Mouse (Mus musculus): ENCODE results near the gene Aldh16a1.
"Not testable (repeated sequence)": the region's sequence is repeated elsewhere in the genome, so short reads cannot be mapped to it uniquely, and the experiment has no call there.

Aldh16a1 gene

DNA sequence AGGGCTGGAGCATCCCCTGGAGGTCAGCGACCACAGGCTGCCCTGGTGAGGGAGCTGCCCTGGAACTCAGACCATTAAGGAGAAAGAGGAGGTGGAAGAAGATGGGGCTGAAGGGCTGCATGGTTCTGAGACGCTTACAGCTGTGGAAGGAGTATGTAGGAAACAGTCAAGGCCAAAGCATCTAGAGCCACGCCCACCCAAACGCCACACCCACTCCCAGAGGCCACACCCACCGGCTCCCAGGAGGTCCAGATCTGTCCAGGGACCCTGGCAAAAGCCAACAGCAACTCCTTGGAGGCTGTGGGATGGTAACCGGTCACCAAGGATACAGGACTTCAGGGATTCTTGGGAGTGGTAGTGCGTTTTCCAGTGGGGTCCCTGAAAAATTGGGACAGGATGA, 24.2 kb upstream of the Aldh16a1 start:
- no peak for DNase-seq

DNA sequence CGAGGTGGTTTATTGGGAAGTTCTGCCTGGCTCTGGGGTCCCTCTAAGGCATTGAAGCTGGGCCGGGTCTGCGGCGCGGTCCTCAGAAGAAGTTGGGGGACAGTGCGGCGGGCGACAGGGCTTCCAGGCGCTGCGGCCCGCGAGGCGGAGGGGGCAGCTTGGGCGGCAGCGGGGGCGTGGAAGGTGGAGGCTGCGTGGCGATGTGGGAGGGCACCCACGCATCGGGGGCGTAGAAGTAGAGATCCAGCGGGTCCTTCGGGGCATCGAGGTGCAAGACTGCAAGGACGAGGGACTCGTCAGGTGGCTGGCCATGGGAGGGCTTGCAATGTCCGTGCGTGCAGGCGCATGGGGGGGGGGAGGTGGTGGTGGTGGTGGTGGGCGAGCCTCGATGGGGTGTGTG, 22.0 kb upstream of the Aldh16a1 start:
- peak in 1 of 2 experiments; percentile 34 for DNase-seq

GRCm38 (mm10) chr7:45175929-45176328, 21.5 kb upstream of the Aldh16a1 start:
- no peak for DNase-seq

- DNase-seq = no peak
Measured at GRCm38 (mm10) chr7:45175398-45175797, 21.0 kb upstream of the Aldh16a1 start.

DNA sequence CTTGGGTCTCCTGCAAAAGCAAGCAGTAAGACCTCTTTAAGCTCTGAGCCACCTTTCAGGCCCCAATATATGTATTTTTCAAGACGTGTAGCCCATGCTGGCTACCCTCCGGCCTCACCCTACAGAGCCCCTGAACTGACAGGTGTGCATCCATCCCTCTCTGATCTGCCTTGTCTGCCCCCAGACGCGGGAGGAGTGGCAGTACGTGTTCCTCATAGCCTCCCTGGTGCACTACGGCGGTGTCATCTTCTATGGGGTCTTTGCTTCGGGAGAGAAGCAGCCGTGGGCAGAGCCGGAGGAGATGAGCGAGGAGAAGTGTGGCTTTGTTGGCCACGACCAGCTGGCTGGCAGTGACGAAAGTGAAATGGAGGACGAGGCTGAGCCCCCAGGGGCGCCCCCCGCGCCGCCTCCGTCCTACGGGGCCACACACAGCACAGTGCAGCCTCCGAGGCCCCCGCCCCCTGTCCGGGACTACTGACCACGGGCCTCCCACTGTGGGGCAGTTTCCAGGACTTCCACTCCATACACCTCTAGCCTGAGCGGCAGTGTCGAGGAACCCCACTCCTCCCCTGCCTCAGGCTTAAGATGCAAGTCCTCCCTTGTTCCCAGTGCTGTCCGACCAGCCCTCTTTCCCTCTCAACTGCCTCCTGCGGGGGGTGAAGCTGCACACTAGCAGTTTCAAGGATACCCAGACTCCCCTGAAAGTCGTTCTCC, 20.3 kb upstream of the Aldh16a1 start:
- no peak for DNase-seq

GRCm38 (mm10) chr7:45173772-45174171, 19.4 kb upstream of the Aldh16a1 start:
- DNase-seq = not testable (repeated sequence)

- DNase-seq = peak; percentile 51 to 58
Measured at GRCm38 (mm10) chr7:45172974-45173373, 18.6 kb upstream of the Aldh16a1 start.

GRCm38 (mm10) chr7:45169495-45169894, 15.1 kb upstream of the Aldh16a1 start:
- peak; percentile 73 to 76 for DNase-seq

GRCm38 (mm10) chr7:45168656-45169055, 14.3 kb upstream of the Aldh16a1 start:
- DNase-seq = peak; percentile 62 to 64

GRCm38 (mm10) chr7:45167761-45168445, 13.5 kb upstream of the Aldh16a1 start:
- peak; percentile 76 to 79 for DNase-seq

DNA sequence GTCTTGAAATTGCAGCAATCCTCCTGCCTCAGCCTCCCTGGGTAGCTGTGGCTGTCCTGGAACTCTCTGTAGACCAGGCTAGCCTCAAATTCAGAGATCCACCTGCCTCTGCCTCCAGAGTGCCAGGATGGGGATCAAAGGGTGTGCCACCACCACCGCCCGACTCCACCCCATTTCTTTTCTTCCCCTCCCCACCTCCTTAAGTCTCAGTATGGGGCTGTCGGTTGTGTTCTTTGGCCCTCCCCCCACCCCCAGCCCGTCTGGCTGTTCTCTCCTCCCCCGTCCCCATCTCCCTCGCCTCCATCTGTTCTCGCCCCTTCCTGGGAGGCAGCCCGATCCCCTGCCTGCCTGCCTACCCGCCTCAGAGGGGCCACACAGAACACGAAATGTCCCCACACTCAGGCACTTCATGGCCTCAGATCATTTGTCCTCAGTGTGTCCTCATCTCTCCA, 12.6 kb upstream of the Aldh16a1 start:
- peak; percentile 59 to 71 for DNase-seq

GRCm38 (mm10) chr7:45165701-45166100, 11.3 kb upstream of the Aldh16a1 start:
- peak in 1 of 2 experiments; percentile 22 for DNase-seq

- DNase-seq = peak; percentile 66 to 74
Measured at GRCm38 (mm10) chr7:45164833-45165232, 10.4 kb upstream of the Aldh16a1 start.

DNA sequence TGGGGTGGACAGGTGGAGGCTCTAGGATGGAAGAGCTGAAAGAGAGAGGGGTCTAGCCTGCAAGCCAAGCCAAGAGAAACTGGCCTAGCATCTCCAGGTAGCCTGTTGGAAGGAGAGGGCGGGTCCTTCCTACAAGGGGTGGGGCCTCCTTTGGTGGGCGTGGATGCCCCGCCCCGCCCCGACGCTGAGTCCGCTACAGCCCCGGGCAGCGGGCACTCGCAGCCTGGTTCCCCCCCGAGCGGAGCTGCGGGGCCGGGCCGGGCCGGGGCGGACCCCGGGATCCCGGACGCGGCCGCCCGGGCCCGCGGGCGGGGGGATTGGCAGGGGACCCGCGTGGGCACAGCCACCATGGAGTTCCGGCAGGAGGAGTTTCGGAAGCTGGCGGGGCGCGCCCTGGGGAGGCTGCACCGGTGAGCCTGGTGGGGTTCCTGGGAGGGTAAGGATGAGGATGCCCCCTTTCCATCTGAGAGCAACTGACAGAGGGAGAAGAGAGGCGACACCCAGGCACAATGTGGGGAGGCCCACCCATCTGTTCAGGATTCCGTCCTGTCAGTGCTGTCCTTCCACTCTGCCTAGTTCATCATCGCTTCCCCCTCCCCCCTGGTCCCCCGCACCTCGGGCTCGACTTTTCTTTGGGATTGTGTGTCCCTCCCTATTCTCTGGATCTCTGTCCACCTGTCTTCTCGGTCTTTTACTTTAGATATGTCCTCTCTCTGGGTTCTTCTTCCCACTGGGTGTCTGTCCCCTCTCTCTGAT, 9.5 kb upstream of the Aldh16a1 start, which contains the start of gene Slc17a7:
Gene Slc17a7, plus strand, starts transcription at position 215 of the 756 bp plus-strand sequence.
- peak; percentile 79 to 85 for DNase-seq

GRCm38 (mm10) chr7:45162996-45163615, 8.7 kb upstream of the Aldh16a1 start:
- no peak for DNase-seq

DNA sequence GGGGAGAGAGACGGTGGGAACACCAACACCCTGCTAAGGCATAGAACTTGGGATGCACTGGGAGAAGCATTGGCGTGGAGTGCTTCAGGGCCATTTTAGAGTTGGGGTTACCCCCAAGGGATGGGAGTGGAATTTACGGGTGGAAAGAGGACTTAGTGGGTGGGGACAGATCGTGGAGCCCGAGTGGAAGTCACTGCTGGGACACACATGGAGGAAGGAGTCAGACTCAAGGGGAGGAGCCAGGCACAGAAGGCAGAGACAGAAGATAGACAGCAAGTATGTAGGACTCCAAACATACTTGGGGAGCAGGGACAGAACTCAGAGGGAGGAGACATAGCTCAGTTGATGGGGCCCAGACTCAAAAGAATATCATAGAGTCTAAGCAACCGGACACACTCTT, 8.2 kb upstream of the Aldh16a1 start:
- DNase-seq = no peak

DNA sequence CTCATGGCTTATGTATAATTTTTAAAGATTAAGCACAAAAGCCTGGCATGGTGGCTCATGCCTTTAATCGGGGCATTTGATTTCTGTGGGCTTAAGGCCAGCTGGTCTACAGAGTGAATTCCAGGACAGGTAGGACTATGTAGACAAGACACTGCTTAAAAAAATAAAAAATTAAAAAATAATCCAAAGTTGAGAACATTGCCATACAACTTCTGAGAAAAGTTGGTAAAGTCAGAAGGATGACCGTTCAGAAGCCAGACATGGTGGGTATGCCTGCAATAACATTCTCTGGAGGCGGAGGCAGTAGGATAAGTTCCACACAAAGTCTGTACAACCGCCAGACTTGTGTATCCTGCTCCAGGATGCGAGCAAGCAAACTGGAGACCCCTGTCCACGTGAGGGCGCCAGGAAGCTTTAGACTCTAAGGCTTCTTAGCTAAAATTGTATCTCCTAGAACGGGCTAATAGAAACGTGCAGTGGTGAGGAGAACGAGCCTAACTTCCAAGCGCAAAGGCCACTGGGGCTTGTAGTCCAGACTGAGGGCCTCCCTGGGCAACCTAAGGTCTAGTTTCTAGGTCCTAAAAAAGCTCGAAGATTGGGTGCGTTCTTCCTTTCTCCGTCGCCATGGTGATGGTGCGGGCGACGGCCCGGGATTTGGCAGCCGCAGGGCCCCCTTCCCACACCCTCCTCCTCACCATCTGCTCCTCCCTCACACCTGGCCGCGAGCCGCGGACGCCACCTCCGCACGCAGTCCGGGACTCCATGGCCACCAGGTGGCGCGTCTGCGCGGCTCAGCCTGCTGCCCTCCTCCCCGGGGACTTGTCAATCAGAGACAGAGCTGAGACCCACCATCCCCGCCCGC, 7.5 kb upstream of the Aldh16a1 start:
- DNase-seq = peak; percentile 98 to 99

- DNase-seq = no peak
Measured at GRCm38 (mm10) chr7:45160866-45161265, 6.5 kb upstream of the Aldh16a1 start.

DNA sequence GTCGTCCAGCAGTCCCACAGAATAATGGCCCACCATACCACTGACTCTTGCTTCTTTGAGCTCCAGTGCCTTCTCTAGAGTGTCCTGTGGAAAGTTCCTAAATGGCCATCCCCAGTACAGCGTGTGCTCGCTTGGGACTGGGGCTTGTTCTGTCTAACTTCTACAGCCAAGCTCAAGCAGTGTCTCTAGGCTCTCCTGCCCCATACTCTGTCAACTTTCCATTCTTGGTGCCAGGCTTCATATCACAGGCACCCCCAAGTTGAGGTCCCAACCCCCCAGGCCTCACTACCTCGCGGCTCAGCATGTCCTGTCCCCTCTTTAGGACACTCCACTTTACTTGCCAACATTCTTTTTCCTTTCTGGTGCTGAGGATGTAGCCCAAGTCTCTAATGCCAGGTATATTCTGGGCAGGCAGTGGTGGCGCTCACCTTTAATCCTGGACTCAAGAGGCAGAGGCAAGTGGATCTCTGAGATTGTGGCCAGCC, 6.0 kb upstream of the Aldh16a1 start:
- DNase-seq = no peak

GRCm38 (mm10) chr7:45158991-45159390, 4.6 kb upstream of the Aldh16a1 start:
- DNase-seq = no peak

DNA sequence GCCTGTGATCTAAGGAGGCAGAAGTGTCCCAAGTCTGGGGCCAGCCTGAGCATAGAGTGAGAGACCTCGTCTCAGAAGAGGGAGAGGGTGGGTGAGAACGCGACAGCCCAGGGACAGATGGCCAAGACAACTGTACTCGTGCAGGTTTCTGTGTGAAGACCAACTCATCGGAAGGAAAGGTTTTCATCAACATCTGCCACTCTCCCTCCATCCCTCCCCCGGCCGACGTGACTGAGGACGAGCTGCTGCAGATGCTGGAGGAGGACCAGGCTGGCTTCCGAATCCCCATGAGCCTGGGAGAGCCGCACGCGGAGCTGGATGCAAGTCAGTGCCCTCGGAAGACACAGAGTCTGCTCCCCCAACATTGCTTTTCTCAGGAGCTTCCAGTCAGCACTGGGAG, 3.1 kb upstream of the Aldh16a1 start:
- no peak for DNase-seq

DNA sequence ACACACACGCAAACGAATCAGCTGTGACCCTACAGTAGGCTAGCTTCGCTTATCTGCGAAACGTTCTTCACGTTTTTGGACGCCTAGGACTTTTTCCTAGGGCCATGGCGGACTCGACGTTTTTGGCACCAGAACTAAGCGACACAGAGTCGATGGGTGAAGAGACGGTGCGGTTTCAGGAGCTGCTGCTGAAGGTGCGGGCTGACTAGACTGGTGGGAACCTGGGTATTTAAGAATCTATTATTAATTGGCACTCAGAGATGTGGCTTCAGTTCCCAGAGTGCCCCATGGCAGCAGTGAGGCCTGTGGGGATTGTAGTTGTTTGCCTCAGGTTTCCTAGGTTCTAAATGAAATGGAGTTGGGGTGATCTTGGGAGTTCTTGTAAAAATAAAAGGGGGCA, 1.8 kb upstream of the Aldh16a1 start:
- DNase-seq = no peak

All from cerebellum, postnatal 36 days (tissue).